Mouse (Mus musculus) heart, embryonic 13.5 days (tissue): ENCODE measurements around the gene Nfasc. TPM values are rescaled to one million over a fixed set of nuclear protein-coding genes. Genes with fewer than 3 reads are reported as not detected.

ENCODE experiments used
- ATAC-seq: fragments of 200-750 bp; cut with Nextera tagmentation; 2 replicates; pipeline ENCODE4 v1.8.0; 2017; ENCODE audit warnings: moderate TSS enrichment; ENCODE audit not compliant: insufficient number of reproducible peaks, low FRiP score, low TSS enrichment; ENCODE audit errors: extremely low read depth
- H3K27ac ChIP-seq: fragments of 300-500 bp; sonication (generic); replicated peaks from 2 replicates; pipeline ENCODE4 v1.5.1; 2015; ENCODE audit warnings: moderate library complexity, mild to moderate bottlenecking, inconsistent platforms
- H3K27me3 ChIP-seq: fragments of 300-500 bp; sonication (generic); replicated peaks from 2 replicates; pipeline ENCODE4 v1.6.1; 2015; ENCODE audit warnings: mild to moderate bottlenecking, inconsistent platforms
- H3K36me3 ChIP-seq: fragments of 300-500 bp; sonication (generic); 2 replicates; pipeline ENCODE4 v1.6.1; 2015; ENCODE audit warnings: mild to moderate bottlenecking, inconsistent platforms
- H3K4me1 ChIP-seq: fragments of 300-500 bp; sonication (generic); 2 replicates; pipeline ENCODE4 v1.6.1; 2015; ENCODE audit warnings: inconsistent platforms
- H3K4me2 ChIP-seq: fragments of 300-500 bp; sonication (generic); 2 replicates; pipeline ENCODE4 v1.6.1; 2015; ENCODE audit warnings: inconsistent platforms, mild to moderate bottlenecking, moderate library complexity
- H3K4me3 ChIP-seq: fragments of 300-500 bp; sonication (generic); 2 replicates; pipeline ENCODE4 v1.5.1; 2015; ENCODE audit warnings: moderate library complexity, mild to moderate bottlenecking, inconsistent platforms
- H3K9ac ChIP-seq: fragments of 300-500 bp; sonication (generic); 2 replicates; pipeline ENCODE4 v1.6.1; 2015; ENCODE audit warnings: inconsistent platforms, mild to moderate bottlenecking, moderate library complexity
- H3K9me3 ChIP-seq: fragments of 300-500 bp; sonication (generic); 2 replicates; pipeline ENCODE4 v1.6.1; 2016; ENCODE audit warnings: inconsistent platforms
- WGBS: fragments of 180-500 bp; shearing (Covaris S2); methylation state at CpG from one replicate; pipeline ENCODE4 v1.1.7; 2015; ENCODE audit warnings: mixed read lengths; 5-methylcytosine and 5-hydroxymethylcytosine counted together
- polyA plus RNA-seq: library from polyadenylated mRNA; unstranded; fragments of >200 nt; fragmentation: Nextera tagmentation; extraction: Ambion mirVana; gene quantifications from 2 replicates; pipeline ENCODE4 v1.2.1, GENCODE M21; 2015

The Nfasc gene
- 0.29 and 0.79 TPM in 2 replicates for polyA plus RNA-seq

DNA sequence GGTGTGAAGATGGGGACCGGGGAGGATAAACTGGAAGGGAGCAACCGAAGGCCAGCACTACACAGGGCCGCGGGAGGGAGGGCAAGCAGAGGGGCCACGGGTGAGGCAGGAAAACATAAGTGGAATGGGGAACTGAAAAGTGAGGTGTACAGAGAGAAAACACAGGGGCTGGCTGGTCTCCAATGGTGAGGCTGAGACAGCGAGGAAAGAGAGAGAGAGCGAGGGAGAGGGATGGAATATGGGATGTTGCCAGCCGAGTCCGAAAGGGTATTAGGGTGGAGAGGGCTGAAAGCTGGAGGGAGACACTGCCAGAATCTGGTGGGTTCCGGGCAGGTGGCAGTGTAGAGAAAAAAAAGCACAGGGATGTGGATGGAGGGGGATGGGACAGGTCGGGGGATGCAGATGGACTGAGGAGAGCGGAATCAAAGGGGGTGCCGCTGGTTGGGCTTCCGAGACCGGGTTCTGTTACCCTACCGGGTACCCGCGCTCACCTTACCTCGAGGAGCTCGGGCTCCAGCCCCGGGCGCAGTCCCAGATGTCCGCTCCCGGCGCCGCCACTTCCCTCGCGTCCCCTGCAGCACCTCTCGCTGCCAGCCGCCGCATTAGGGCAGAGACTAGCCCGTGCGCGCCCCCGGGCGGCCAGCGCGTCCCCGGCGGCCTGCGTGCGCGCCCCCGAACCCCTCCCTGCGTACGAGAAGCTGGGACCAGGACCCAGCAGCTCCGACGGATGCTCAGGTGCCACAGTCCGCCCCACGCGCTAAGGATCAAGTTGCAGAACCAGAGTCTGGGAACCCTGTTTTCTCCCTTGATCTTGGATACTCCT lies at the start of gene Nfasc:
Nfasc (minus strand) TSS at position 623 of the 823 bp plus-strand sequence.
- Histone ChIP-seq H3K9ac (peak within 1 kb of the TSS; percentile 63), H3K27me3 (peaks cover 88% of the 10 kb centered on the region), H3K9me3 (no peaks in the 10 kb centered on the region), H3K4me2 (peak within 1 kb of the TSS; percentile 73), H3K36me3 (no peaks in the 10 kb centered on the region), H3K4me3 (peak within 1 kb of the TSS; percentile 48), H3K27ac (no peak within 1 kb of the TSS), H3K4me1 (peaks cover 15% of the 10 kb centered on the region)
- WGBS = 5% methylated on average over 47 of the region's 51 CpGs
- ATAC-seq = no peak; the same call in 1 of the 2 replicates

DNA sequence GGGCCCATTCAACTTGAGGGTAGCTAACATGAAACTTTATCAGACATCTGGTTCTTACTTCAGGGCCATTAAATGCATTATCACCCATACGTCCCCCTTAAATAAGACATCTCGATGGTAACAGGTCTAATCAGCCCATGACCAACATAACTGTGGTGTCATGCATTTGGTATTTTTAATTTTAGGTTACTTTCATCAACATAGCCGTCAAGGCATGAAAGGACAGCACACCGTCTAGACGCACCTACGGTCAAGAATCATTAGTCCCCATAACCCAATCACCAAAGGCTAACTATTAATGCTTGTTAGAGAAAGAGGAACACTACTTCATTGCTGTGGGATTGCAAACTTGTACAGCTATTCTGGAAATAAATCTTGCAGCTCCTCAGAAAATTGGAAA lies 49.5 kb upstream of the Nfasc start:
- no peak for ATAC-seq
- no peak overlapping the region for H3K4me2 ChIP-seq
- H3K36me3 ChIP-seq = no peaks in the 10 kb centered on the region
- H3K4me3 ChIP-seq = no peak overlapping the region
- no peaks in the 10 kb centered on the region for H3K9me3 ChIP-seq
- H3K9ac ChIP-seq = no peak overlapping the region
- 80% methylated on average over 6 of the region's 6 CpGs for WGBS
- H3K4me1 ChIP-seq = peaks cover 15% of the 10 kb centered on the region
- H3K27ac ChIP-seq = no peak overlapping the region
- H3K27me3 ChIP-seq = no peaks in the 10 kb centered on the region

- Histone ChIP-seq H3K36me3 (no peaks in the 10 kb centered on the region), H3K4me1 (peaks cover 15% of the 10 kb centered on the region), H3K9ac (no peak overlapping the region), H3K9me3 (no peaks in the 10 kb centered on the region), H3K27ac (peak overlapping the region; percentile 52), H3K4me2 (no peak overlapping the region), H3K27me3 (no peaks in the 10 kb centered on the region), H3K4me3 (no peak overlapping the region)
- no peak; the same call in 1 of the 2 replicates for ATAC-seq
- 47% methylated on average over 5 of the region's 5 CpGs for WGBS
Measured at GRCm38 (mm10) chr1:132786866-132787265, 45.3 kb upstream of the Nfasc start.

GRCm38 (mm10) chr1:132781607-132782445 lies 40.2 kb upstream of the Nfasc start:
- no peak for ATAC-seq
- H3K4me3 ChIP-seq = no peak overlapping the region
- H3K36me3 ChIP-seq = no peaks in the 10 kb centered on the region
- no peaks in the 10 kb centered on the region for H3K9me3 ChIP-seq
- H3K9ac ChIP-seq = no peak overlapping the region
- peaks cover 7% of the 10 kb centered on the region for H3K4me1 ChIP-seq
- WGBS = 71% methylated on average over 13 of the region's 13 CpGs
- 0 out of 2 replicates have a peak, but pooled peaks cover 6% of the 10 kb centered on the region for H3K27me3 ChIP-seq
- H3K27ac ChIP-seq = no peak overlapping the region
- H3K4me2 ChIP-seq = no peak overlapping the region

DNA sequence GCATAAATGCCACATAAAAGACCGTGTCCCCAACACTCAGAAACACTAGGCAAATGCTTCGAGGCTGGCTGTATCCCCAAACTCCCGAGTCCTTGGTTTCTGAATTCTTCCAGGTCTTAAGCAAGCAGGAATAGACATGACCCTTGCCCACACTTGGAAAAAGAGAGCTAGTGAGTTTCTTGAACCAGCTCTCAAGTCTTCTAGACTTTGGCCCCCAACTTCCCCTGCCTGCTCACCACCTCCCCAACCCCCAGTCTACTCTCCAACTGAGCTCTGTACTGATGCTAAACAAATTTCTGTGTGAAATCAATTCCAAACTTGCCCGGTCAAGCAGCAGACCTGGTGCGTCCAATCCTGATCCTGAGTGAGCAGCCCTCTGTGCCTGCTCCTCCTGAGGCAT lies 39.4 kb upstream of the Nfasc start:
- ATAC-seq = no peak
- 82% methylated on average over 5 of the region's 5 CpGs for WGBS

DNA sequence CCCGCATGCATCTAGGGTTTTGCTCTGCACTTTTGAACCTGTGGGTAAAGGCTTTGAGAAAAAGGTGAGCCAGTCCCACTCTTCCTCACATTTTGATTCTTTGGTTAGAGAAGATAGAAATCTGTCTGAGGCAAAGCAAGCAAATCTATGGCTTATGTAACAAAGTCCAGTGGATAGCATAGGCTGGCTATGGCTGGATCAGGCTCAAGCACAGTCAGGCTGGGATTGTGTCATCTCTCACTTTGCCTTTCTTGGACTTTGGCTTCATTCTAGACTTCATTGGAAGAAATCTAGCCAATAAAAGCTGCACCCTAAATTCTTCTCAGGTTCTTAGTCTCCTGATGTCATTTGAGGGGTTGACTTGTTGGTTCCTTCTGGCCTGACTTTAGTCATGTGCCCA lies 38.7 kb upstream of the Nfasc start:
- no peak for ATAC-seq
- WGBS = 73% methylated on average over 1 of the region's 1 CpGs

More for the DNA sequence above, 39.4 kb upstream of the Nfasc start:
- Histone ChIP-seq H3K4me3 (no peak overlapping the region), H3K4me1 (no peaks in the 10 kb centered on the region), H3K27ac (no peak overlapping the region), H3K36me3 (no peaks in the 10 kb centered on the region), H3K4me2 (no peak overlapping the region), H3K9me3 (no peaks in the 10 kb centered on the region), H3K9ac (no peak overlapping the region), H3K27me3 (0 out of 2 replicates have a peak, but pooled peaks cover 6% of the 10 kb centered on the region)

GRCm38 (mm10) chr1:132774959-132775358 lies 33.4 kb upstream of the Nfasc start:
- WGBS = 72% methylated on average over 6 of the region's 6 CpGs
- Histone ChIP-seq H3K27ac (no peak overlapping the region), H3K36me3 (no peaks in the 10 kb centered on the region), H3K9ac (no peak overlapping the region), H3K4me1 (no peaks in the 10 kb centered on the region), H3K27me3 (peaks cover 18% of the 10 kb centered on the region), H3K9me3 (no peaks in the 10 kb centered on the region), H3K4me3 (no peak overlapping the region), H3K4me2 (no peak overlapping the region)
- ATAC-seq = no peak

More for the DNA sequence above, 38.7 kb upstream of the Nfasc start:
- Histone ChIP-seq H3K4me2 (no peak overlapping the region), H3K4me3 (no peak overlapping the region), H3K27me3 (0 out of 2 replicates have a peak, but pooled peaks cover 6% of the 10 kb centered on the region), H3K36me3 (no peaks in the 10 kb centered on the region), H3K9ac (no peak overlapping the region), H3K4me1 (no peaks in the 10 kb centered on the region), H3K27ac (no peak overlapping the region), H3K9me3 (no peaks in the 10 kb centered on the region)

DNA sequence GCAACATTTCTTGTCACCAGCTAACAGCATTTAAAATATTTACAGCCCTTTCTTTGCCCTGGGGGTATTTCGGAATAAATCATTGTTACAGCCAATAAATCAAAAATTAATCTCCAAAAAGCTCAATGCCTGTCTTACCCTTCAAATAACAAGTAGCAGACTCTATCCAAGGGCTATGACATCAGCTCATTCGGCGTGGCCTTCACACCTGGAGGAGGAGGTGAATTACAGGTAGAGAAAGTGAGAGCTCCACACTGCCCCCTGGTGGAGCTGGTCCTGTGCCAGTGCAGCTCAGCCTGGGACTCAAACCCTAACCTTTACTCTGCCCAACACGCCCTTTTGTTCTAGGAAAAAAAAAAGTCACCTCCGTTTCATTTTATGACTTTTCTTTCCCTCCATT lies 29.8 kb upstream of the Nfasc start:
- ATAC-seq = no peak
- H3K4me2 ChIP-seq = no peak overlapping the region
- 26% methylated on average over 5 of the region's 5 CpGs for WGBS
- H3K27me3 ChIP-seq = peaks cover 43% of the 10 kb centered on the region
- no peaks in the 10 kb centered on the region for H3K9me3 ChIP-seq
- no peak overlapping the region for H3K4me3 ChIP-seq
- no peak overlapping the region for H3K27ac ChIP-seq
- H3K9ac ChIP-seq = no peak overlapping the region
- H3K4me1 ChIP-seq = peaks cover 2% of the 10 kb centered on the region
- no peaks in the 10 kb centered on the region for H3K36me3 ChIP-seq

DNA sequence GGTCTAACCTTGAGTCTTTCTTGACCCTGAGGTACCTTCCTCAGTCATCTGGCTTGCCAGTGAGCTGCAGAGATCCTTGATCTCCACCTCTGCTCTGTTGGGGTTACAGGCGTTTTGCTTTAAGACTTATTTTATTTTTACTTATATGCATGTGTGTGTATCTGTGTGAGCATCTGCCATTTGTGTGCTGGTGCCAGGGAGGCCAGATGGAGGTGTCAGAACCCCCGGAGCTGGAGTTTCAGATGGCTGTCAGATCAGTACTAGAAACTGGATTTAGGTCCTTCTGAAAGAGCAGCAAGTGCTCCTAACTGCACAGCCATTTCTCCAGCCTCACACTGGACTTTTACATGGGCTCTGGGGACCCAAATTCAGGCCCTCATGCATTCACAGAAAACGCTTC lies 28.0 kb upstream of the Nfasc start:
- no peak overlapping the region for H3K27ac ChIP-seq
- H3K36me3 ChIP-seq = no peaks in the 10 kb centered on the region
- 63% methylated on average over 3 of the region's 3 CpGs for WGBS
- H3K4me3 ChIP-seq = no peak overlapping the region
- ATAC-seq = no peak
- H3K9ac ChIP-seq = no peak overlapping the region
- peaks cover 49% of the 10 kb centered on the region for H3K27me3 ChIP-seq
- peaks cover 8% of the 10 kb centered on the region for H3K4me1 ChIP-seq
- H3K4me2 ChIP-seq = no peak overlapping the region
- H3K9me3 ChIP-seq = no peaks in the 10 kb centered on the region

DNA sequence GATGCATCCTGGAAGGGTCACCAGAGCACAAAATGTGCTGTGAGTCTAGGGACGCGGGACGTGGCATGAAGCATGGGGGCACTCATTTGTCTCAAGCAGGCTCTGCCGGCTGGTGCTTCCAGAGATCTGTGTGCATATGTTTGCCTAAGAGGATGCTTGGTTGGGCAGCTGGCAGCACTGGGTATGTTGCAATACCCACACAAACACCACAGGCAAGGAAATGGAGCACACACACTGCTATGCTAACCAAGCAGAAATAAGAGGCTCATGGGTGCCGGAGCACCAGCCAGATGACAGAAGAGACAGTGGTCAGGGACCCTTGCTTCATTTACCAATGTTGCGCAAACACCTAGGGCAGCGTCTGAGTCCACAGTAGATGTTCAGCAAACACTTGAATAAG lies 25.8 kb upstream of the Nfasc start:
- Histone ChIP-seq H3K27ac (no peak overlapping the region), H3K36me3 (no peaks in the 10 kb centered on the region), H3K9ac (no peak overlapping the region), H3K27me3 (peaks cover 36% of the 10 kb centered on the region), H3K4me2 (no peak overlapping the region), H3K4me1 (peaks cover 8% of the 10 kb centered on the region), H3K9me3 (no peaks in the 10 kb centered on the region), H3K4me3 (no peak overlapping the region)
- 88% methylated on average over 7 of the region's 7 CpGs for WGBS
- ATAC-seq = no peak

GRCm38 (mm10) chr1:132765887-132766651 lies 24.5 kb upstream of the Nfasc start:
- no peak for ATAC-seq
- 27% methylated on average over 16 of the region's 16 CpGs for WGBS
- Histone ChIP-seq H3K4me1 (peaks cover 8% of the 10 kb centered on the region), H3K36me3 (no peaks in the 10 kb centered on the region), H3K4me2 (peak overlapping the region; percentile 56), H3K27me3 (peaks cover 37% of the 10 kb centered on the region), H3K4me3 (no peak overlapping the region), H3K9ac (no peak overlapping the region), H3K9me3 (no peaks in the 10 kb centered on the region), H3K27ac (no peak overlapping the region)
